ENCODE assay signal across 10 mouse cellular contexts in the genomic region with DNA sequence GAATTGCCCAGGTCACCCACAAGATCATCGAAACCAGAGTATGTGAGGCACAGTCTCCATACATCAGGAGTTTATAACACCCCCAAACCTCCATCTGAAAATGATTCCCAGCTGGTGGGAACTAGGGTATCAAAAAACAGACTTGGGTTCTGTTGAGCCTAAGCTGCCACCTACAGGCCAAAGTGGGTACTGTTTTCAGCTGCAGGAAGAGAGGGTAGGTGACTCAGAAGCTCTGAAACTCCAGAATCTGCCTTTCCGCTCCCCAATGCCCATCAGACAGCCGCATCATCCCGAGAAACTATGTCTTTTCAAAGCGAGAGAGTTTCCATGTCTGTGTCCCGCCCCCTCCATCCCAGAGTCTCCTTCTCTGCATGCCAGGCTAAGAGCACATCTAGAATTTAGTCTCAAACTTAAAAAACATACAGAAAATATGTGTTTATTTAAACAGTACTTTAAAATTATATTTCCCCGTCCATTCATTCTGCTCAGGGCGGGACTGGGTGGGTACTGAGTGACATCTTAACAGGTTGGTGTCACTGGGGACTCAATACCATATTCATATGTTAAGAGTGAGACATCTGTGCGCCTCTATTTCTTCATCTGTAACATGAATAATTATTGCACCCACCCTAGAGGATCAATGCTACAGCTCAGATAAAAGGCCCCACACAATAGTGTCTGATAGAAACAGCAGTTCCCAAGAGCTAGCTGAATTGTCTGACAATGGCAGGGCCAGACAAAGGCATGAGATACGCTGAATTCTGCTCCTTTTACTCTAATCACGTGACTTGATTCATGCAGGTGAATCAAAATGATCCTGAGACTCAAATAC. TPM values are rescaled to one million over a fixed set of nuclear protein-coding genes. Genes with fewer than 3 reads are reported as not detected.
DNase-seq lines count a peak whose midpoint lies in the region; TF ChIP-seq lines count a peak whose summit lies in the region.
"Had no signal": no experiment of that assay in that cellular context is flagged by ENCODE, and none has a peak within 500 bp of the region (broad histone marks: within the 10 kb centered on the region; RNA-seq: fewer than 3 reads in every experiment).

No protein-coding gene starts in this region.

- 27% methylated on average over 11 of the region's 11 CpGs for WGBS in heart, embryonic 10.5 days
- 30% methylated on average over 11 of the region's 11 CpGs for WGBS in small intestine, adult 2 months

- TF ChIP-seq POLR2A in small intestine, adult 2 months (IDR thresholded peaks at IDR 0.05; ENCODE audit: low read depth, low read length), result no peak

- peak; percentile 34 for DNase-seq in heart, adult 8-10 months (ENCODE audit: low spot score)
- no peak for DNase-seq in heart, embryonic 10.5 days (ENCODE audit: low spot score)
- DNase-seq in MEL-GATA-1-ER (ENCODE audit: extremely low read depth, low read depth), result peak; percentile 57
- peak; percentile 49 for DNase-seq in cerebellum, adult 9-10 months
- peak; percentile 45 to 63 for DNase-seq in frontal cortex, postnatal 10 days (ENCODE audit: low spot score in 2 of 2)
- peak; percentile 60 for DNase-seq in kidney, postnatal 14 days
- DNase-seq in lung, postnatal 4 days, result peak; percentile 32 to 74

- no peak overlapping the region for H3K27ac ChIP-seq in heart, embryonic 10.5 days
- no peak overlapping the region for H3K27ac ChIP-seq in small intestine, adult 2 months (ENCODE audit: insufficient read depth, low read depth, low read length)
- H3K27ac ChIP-seq: embryonic facial prominence, embryonic 12.5 days; neural tube, embryonic 13.5 days had no signal

- no peaks in the 10 kb centered on the region for H3K36me3 ChIP-seq in heart, embryonic 10.5 days
- H3K36me3 ChIP-seq in small intestine, adult 2 months (ENCODE audit: control insufficient read depth, insufficient read depth, low read length), result no peaks in the 10 kb centered on the region
- H3K36me3 ChIP-seq: embryonic facial prominence, embryonic 12.5 days; neural tube, embryonic 13.5 days had no signal

- no peaks in the 10 kb centered on the region for H3K4me1 ChIP-seq in heart, embryonic 10.5 days
- H3K4me1 ChIP-seq in small intestine, adult 2 months (ENCODE audit: control insufficient read depth, insufficient read depth, insufficient read length, low read length), result no peaks in the 10 kb centered on the region
- H3K4me1 ChIP-seq: embryonic facial prominence, embryonic 12.5 days; neural tube, embryonic 13.5 days had no signal

- H3K4me3 ChIP-seq in heart, embryonic 10.5 days, result no peak overlapping the region
- no peak overlapping the region for H3K4me3 ChIP-seq in small intestine, adult 2 months (ENCODE audit: low read depth, low read length)
- H3K4me3 ChIP-seq: embryonic facial prominence, embryonic 12.5 days; neural tube, embryonic 13.5 days had no signal

- TF ChIP-seq CTCF in small intestine, adult 2 months (IDR thresholded peaks at IDR 0.05; ENCODE audit: extremely low read depth, insufficient read length, insufficient replicate concordance, low read depth, low read length), result peak; percentile 68; the same call in 1 of the 2 replicates

- H3K27me3 ChIP-seq in heart, embryonic 10.5 days (ENCODE audit: insufficient read depth, poor library complexity, severe bottlenecking), result peaks cover 11% of the 10 kb centered on the region; the same call in 1 of the 2 replicates
- peaks cover 2% of the 10 kb centered on the region; the same call in 1 of the 2 replicates for H3K27me3 ChIP-seq in small intestine, adult 2 months (ENCODE audit: control insufficient read depth, insufficient read depth, low read length)
- H3K27me3 ChIP-seq: embryonic facial prominence, embryonic 12.5 days; neural tube, embryonic 13.5 days had no signal

- no peaks in the 10 kb centered on the region for H3K9me3 ChIP-seq in heart, embryonic 10.5 days
- H3K9me3 ChIP-seq: embryonic facial prominence, embryonic 12.5 days; neural tube, embryonic 13.5 days had no signal

RNA-seq across cellular contexts. Expression of a gene that starts 34.1 kb away (rescaled TPM):
- under 1 TPM in 2 of 4 experiments, not detected in 2; 0.03 TPM for total RNA-seq in heart, adult 8-10 months (2022)
- 0.04 TPM in 2 replicates for polyA plus RNA-seq in heart, embryonic 10.5 days (2016; fragmentation: Nextera tagmentation; extraction: Ambion mirVana)
- 0.01 and 0.06 TPM in 2 replicates for polyA plus RNA-seq in small intestine, adult 2 months (2012; rRNA removed)

RNA-seq across cellular contexts. Expression of a gene that starts 58.6 kb away (rescaled TPM):
- under 1 TPM; 0.29 to 0.47 (median 0.35) TPM for total RNA-seq in heart, adult 8-10 months (2022)
- not detected in 2 replicates for polyA plus RNA-seq in heart, embryonic 10.5 days (2016; fragmentation: Nextera tagmentation; extraction: Ambion mirVana)
- polyA plus RNA-seq in small intestine, adult 2 months (2012; rRNA removed), result not detected in 2 replicates
- polyA plus RNA-seq: neural tube, embryonic 13.5 days had no signal

RNA-seq across cellular contexts. Expression of a gene that starts 59.8 kb away (rescaled TPM):
- total RNA-seq in heart, adult 8-10 months (2022), result 10 to 100 TPM; 20.7 to 25.9 (median 23.3) TPM
- 21.7 and 26.6 TPM in 2 replicates for polyA plus RNA-seq in heart, embryonic 10.5 days (2016; fragmentation: Nextera tagmentation; extraction: Ambion mirVana)
- 5.6 and 10.7 TPM in 2 replicates for polyA plus RNA-seq in small intestine, adult 2 months (2012; rRNA removed)

RNA-seq across cellular contexts. Expression of a gene that starts 59.8 kb away (rescaled TPM):
- total RNA-seq in heart, adult 8-10 months (2022), result 10 to 100 TPM in 3 of 4 experiments, 1 to 10 TPM in 1; 9.8 to 13.1 (median 11.5) TPM
- polyA plus RNA-seq in heart, embryonic 10.5 days (2016; fragmentation: Nextera tagmentation; extraction: Ambion mirVana), result 21.7 and 22.6 TPM in 2 replicates
- polyA plus RNA-seq in small intestine, adult 2 months (2012; rRNA removed), result 5.2 and 18.2 TPM in 2 replicates
